Mouse (Mus musculus) urinary bladder, postnatal 25 days (tissue): ENCODE measurements at regions not wholly inside any gene's neighbourhood (a gene's known extent, or its start where the extent isn't known, plus 50 kb on each side); places are given as distances from the start of the nearest gene placed in this dataset.

Source experiments
- DNase-seq: peaks from one replicate; pipeline ENCODE4 v3.0.0; 2022; ENCODE audit warnings: low spot score

DNA sequence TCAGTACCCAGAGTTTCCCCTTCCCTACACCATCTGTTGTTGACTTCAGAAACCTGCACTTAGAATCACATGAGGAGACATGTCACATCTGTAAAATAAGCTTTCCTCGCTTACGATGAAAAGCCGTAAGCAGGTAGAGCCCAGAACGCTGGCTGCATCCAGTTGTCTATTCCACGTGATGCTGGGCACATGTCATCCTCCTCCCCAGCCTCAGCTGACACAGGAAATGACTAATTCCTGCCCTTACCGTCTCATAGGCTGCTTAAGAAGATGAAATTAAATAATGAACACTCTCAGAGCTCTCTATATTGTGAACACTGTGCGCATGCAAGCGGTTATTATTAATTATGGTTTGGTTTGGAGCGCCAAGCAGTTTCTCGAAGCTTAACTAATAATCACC, 83.6 kb upstream of the 3110018I06Rik start:
- no peak for DNase-seq

DNA sequence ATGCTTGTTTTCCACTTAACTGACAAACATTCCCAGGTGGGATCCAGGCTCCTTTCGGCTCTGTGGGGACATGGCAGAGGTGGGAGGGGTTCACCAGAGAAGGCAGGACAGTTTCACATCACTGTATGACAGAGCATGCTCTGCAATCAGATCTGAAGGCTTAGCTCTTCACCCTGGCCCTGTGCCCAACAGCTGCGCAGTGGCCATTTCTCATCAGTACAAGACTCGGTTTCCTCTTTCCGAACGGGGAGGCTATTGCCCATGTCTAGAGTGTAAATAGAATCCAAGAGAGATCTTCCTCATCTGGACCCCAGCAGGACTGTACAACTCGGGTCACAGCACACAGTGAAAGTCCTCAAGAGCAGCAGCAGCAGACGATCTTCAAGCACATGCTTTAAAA, 64.5 kb upstream of the 3110018I06Rik start:
- no peak for DNase-seq

DNA sequence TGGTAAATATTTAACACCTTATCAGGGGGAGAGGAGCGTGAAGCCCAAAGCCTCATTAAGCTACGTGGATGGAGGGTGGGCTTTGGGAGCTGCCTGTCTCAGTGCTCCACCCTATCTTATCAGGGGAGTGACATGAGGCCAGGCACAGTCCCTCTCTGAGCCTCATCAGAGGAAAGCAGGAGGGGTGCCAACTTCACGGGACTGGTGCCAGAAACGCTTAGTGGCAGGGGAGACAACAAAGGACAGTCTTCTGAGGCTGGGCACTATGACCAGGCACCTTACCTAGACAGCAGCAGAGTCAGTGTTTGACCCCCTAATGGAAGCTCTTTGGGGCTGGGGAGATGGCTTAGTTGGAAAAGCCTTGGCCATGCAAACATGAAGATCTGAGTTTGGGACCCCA, 49.9 kb upstream of the 3110018I06Rik start:
- no peak for DNase-seq
